Mouse (Mus musculus) ovary, postnatal 10 days (tissue): ENCODE measurements around the gene Tgfb1i1.

Source experiments
- DNase-seq: peaks from one replicate; pipeline ENCODE4 v3.0.0; 2022; ENCODE audit warnings: low spot score

The Tgfb1i1 gene

GRCm38 (mm10) chr7:128244410-128245025 is 2.1 kb upstream of the Tgfb1i1 start:
- DNase-seq: no peak

GRCm38 (mm10) chr7:128245547-128245946 is 1.1 kb upstream of the Tgfb1i1 start:
- DNase-seq: no peak

- peak; percentile 64 for DNase-seq
Observed at GRCm38 (mm10) chr7:128247443-128247842, 831 bp downstream of the Tgfb1i1 start.

- no peak for DNase-seq
Observed at GRCm38 (mm10) chr7:128248081-128249042, 1.8 kb downstream of the Tgfb1i1 start.

GRCm38 (mm10) chr7:128249998-128250397 is 3.4 kb downstream of the Tgfb1i1 start:
- DNase-seq: no peak

GRCm38 (mm10) chr7:128251946-128252345 is 5.3 kb downstream of the Tgfb1i1 start:
- no peak for DNase-seq

- no peak for DNase-seq
Observed at GRCm38 (mm10) chr7:128252609-128253008, 6.0 kb downstream of the Tgfb1i1 start.

- no peak for DNase-seq
Observed at GRCm38 (mm10) chr7:128254978-128255377, 8.4 kb downstream of the Tgfb1i1 start.

- no peak for DNase-seq
Observed at GRCm38 (mm10) chr7:128255757-128256156, 9.1 kb downstream of the Tgfb1i1 start.

- no peak for DNase-seq
Observed at GRCm38 (mm10) chr7:128256783-128257334, 10.2 kb downstream of the Tgfb1i1 start.

GRCm38 (mm10) chr7:128265411-128265810 is 18.8 kb downstream of the Tgfb1i1 start, which contains the start of gene Slc5a2:
Gene Slc5a2, plus strand, starts transcription at chr7:128265657.
- no peak for DNase-seq

- DNase-seq: no peak
Observed at GRCm38 (mm10) chr7:128266056-128266455, 19.4 kb downstream of the Tgfb1i1 start.

GRCm38 (mm10) chr7:128267391-128267790 is 20.8 kb downstream of the Tgfb1i1 start:
- no peak for DNase-seq

- no peak for DNase-seq
Observed at GRCm38 (mm10) chr7:128267813-128268212, 21.2 kb downstream of the Tgfb1i1 start.

GRCm38 (mm10) chr7:128270431-128270850 is 23.8 kb downstream of the Tgfb1i1 start:
- no peak for DNase-seq

- DNase-seq: no peak
Observed at GRCm38 (mm10) chr7:128271496-128271895, 24.9 kb downstream of the Tgfb1i1 start.

- DNase-seq: no peak
Observed at GRCm38 (mm10) chr7:128276051-128276450, 29.4 kb downstream of the Tgfb1i1 start.

- no peak for DNase-seq
Observed at GRCm38 (mm10) chr7:128279750-128280149, 33.1 kb downstream of the Tgfb1i1 start.

- no peak for DNase-seq
Observed at GRCm38 (mm10) chr7:128281765-128282164, 35.2 kb downstream of the Tgfb1i1 start.

GRCm38 (mm10) chr7:128282532-128283244 is 36.1 kb downstream of the Tgfb1i1 start:
- DNase-seq: no peak

- no peak for DNase-seq
Observed at GRCm38 (mm10) chr7:128284047-128284446, 37.4 kb downstream of the Tgfb1i1 start.

GRCm38 (mm10) chr7:128285060-128285459 is 38.4 kb downstream of the Tgfb1i1 start:
- DNase-seq: no peak
